Mouse (Mus musculus) thymus, postnatal 10 days (tissue): ENCODE measurements around the gene Bmp15.

Experiments
- DNase-seq, 2 experiments: peaks; one replicate each; pipeline ENCODE4 v3.0.0; 2021; ENCODE audit warnings: low spot score in 2 of 2

The Bmp15 gene

GRCm38 (mm10) chrX:6320621-6321020, at the start of gene Bmp15:
TSS of gene Bmp15 (minus strand) at chrX:6320721.
- no peak for DNase-seq

- no peak for DNase-seq
Observed at GRCm38 (mm10) chrX:6368822-6369221, 48.3 kb upstream of the Bmp15 start.

GRCm38 (mm10) chrX:6357503-6358114, 37.1 kb upstream of the Bmp15 start:
- DNase-seq: no peak

- DNase-seq: no peak
Observed at GRCm38 (mm10) chrX:6356876-6357275, 36.4 kb upstream of the Bmp15 start.

GRCm38 (mm10) chrX:6345273-6345959, 24.9 kb upstream of the Bmp15 start:
- no peak for DNase-seq

GRCm38 (mm10) chrX:6324056-6324455, 3.5 kb upstream of the Bmp15 start:
- no peak for DNase-seq

GRCm38 (mm10) chrX:6317747-6318146, 2.8 kb downstream of the Bmp15 start:
- DNase-seq: no peak
